Mouse (Mus musculus) T-cell, adult 2 months (primary cell): Measurements from ENCODE around the gene 4930430A15Rik.

Source experiments
- DNase-seq: peaks from one replicate; pipeline ENCODE4 v3.0.0; 2022; ENCODE audit warnings: low spot score

Gene 4930430A15Rik

DNA sequence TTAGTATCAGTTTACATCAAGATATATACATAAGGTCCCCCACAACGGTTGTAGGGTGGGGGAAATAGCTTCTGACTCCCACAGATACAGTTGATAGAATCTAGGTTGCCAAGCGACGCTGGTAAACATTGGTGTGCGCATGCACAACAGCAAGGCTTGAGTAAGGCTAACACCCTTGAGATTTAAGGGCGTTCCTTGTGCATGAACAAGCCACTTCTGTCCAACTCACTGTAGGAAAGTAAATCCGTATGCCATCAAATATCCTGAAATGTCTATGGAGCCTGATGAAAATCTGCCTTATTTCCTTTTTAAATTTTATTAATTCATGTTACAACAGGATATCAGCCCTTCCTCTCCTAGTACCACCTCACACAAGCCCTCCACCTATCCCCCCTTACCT, at the start of gene 4930430A15Rik:
4930430A15Rik (minus strand) TSS at position 101 of the 400 bp plus-strand sequence.
- DNase-seq = no peak

DNA sequence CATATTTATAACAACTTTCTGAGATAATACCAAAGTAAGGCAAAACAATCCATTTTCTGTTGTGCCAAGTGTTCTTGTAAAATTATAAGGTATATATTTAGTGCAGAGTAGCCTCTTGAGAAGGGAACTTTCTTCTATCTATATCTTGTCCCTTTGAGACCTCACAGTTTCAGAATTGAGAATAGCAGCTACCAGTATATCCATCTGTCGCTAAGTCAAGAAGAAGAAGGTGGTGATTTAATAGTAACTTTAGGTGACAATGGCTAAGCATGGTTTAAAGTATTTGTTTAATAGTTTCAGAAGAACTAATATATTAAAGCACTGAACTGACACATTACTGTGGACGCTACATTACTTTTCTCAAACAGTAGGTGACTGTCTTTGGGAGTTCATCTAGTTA, 44.6 kb upstream of the 4930430A15Rik start, which contains the start of gene Olfr1277:
Olfr1277 (minus strand) TSS at position 101 of the 400 bp plus-strand sequence.
- DNase-seq = no peak

DNA sequence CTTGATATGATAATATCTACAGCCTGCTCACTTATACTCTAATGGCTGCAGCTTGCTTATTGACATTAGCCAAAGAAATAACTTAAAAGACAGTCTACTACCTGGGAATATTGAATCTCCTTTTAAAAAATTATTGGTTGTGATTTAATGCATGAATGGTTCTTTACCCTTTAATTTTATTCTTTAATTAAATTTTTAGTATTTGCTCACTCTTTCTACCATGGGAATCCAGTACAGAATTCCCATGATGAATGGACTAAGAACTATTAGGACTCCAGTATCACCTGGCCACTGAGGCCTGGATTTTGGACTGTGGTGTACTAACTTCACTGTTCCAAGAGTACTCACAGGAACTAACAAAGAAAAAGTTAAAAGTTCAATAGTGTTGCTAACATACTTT, 24.8 kb upstream of the 4930430A15Rik start, which contains the start of gene Olfr1276:
Olfr1276 (plus strand) TSS at position 301 of the 400 bp plus-strand sequence.
- DNase-seq = no peak

DNA sequence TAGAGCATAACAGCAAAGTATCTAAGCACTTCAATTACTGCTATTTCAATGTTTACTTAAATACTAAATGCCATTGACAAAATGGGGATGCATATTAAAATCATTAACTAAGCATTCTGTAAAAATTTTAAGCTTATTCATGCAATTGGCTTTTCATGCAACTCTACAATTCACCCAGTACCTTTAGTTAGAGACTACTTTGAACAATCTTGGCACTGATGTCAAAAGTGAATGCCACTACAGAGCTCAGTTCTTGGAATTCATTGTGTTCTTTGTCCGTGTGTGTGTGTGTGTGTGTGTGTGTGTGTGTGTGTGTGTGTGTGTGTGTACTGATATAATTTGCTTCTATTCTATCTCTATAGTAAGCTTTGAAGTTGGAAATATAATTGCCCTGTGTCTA, 5.8 kb upstream of the 4930430A15Rik start, which contains the start of gene Olfr1275:
Olfr1275 (minus strand) TSS at position 101 of the 400 bp plus-strand sequence.
- DNase-seq = no peak

DNA sequence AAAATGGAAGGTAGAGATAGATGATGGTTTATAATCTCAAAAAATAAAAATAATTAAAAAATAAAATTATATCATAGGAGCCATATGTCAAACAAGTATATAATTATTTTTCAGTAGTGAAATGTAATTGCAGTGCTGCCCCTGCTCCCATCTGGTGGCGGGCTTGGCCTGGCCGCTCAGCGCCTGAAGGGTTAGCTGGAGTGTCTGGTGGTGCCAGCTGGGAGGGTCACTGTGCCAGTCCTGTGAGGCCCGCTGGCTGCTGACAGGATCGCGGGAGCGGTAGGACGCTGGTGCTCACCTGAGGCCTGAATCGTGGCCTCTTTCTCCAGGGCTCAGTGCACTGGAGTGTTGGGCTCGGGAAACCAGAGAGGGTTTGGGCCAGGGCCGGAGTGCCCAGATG, 47.3 kb downstream of the 4930430A15Rik start:
- DNase-seq = no peak

DNA sequence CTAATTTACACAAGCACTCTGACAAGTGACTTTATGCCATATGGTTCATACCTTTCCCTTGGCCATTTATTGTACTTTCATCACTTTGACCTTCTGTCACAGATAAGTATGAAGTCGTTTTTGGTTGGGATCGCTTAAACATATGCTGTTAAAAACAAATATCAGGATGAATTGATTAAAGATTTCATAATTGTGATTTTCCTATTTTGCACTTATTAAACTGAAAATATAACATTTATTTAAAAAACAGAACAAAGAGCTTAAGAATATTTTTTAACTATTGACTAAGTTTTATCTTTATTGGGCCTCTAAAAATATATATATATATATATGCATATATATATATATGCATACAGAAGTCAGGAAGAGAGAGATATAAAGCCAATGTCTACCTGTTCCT, 76.6 kb downstream of the 4930430A15Rik start, which contains the start of gene Gm15130:
Gm15130 (minus strand) TSS at position 101 of the 400 bp plus-strand sequence.
- no peak for DNase-seq

DNA sequence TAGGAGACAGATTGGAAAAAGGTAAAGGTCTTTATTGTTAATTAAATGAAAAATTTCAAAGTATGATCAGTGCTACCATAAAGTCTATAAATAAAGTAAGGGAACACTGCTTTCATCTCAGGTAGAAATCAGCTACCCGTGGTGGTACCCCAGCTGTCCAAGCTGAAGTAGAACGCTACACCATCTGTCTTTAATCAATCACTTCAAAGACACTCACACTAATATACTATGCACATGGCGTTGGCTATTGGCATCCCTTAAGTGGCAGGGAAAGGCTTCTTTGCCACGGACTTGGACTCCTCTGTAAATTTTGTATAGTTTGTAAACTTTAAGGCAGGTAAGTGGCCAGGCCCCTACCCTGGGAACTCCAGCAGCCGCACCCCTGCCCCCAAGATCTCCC, 93.7 kb downstream of the 4930430A15Rik start:
- DNase-seq = no peak
